ENCODE assay signal across 8 mouse cellular contexts in the genomic region with DNA sequence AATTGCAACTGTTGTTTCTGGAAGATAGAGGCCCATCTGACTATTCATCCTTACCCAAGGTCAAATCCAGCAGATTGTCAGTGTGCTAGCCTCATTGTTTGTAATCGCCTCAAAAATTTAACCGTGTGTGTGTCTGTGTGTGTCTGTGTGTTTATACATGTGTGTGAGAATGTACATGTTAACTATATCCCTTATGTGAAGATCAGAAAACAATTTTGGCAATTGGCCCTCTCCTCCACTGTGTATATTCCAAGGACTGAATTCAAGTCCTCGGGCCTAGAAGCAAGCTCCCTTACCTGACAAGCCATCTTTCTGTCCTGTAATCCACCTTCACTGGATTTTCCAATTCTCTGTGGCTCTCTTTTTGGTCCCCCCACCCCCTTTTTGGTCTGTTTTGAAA. TPM values are rescaled to one million over a fixed set of nuclear protein-coding genes. Genes with fewer than 3 reads are reported as not detected.
DNase-seq lines count a peak whose midpoint lies in the region.
"Not testable (repeated sequence)": the region's sequence is repeated elsewhere in the genome, so short reads cannot be mapped to it uniquely, and the experiment has no call there.

No protein-coding gene starts in this region.

- peak; percentile 11 to 29 for DNase-seq in B cell, adult 2 months
- DNase-seq in adrenal gland, adult (ENCODE audit: inconsistent age in 2 of 2, low spot score in 1 of 2), result peak; percentile 57 to 78
- DNase-seq in cerebellum, adult 8-10 months, result peak; percentile 5
- DNase-seq in gonadal fat pad, adult 2 months (ENCODE audit: low read depth), result peak; percentile 23
- DNase-seq in kidney, adult 18-20 months, result peak; percentile 25
- DNase-seq in left cerebral cortex, postnatal 25 days (ENCODE audit: low spot score in 2 of 2), result peak; percentile 2 to 4
- DNase-seq in naive thymus-derived CD4-positive, alpha-beta T cell, adult 2 months (ENCODE audit: low read depth), result peak; percentile 58
- DNase-seq in splenic B cell, adult 2 months (ENCODE audit: low read depth, low spot score), result peak; percentile 54

- intact Hi-C loops in left cerebral cortex, postnatal 25 days (cut with DNase I), result not testable (repeated sequence)

- H3K27me3 ChIP-seq in splenic B cell, adult 2 months (ENCODE audit: control insufficient read depth, insufficient read depth, low read length, poor library complexity, severe bottlenecking), result not testable (repeated sequence)

- not testable (repeated sequence) for H3K36me3 ChIP-seq in splenic B cell, adult 2 months (ENCODE audit: control insufficient read depth, insufficient read depth, low read length, poor library complexity, severe bottlenecking)

RNA-seq across cellular contexts. Expression of a gene that starts 35.7 kb away (rescaled TPM):
- polyA plus RNA-seq in gonadal fat pad, adult 2 months (2012; rRNA removed), result 106 and 190 TPM in 2 replicates
- 100 to 1,000 TPM; 175 to 177 TPM for total RNA-seq in left cerebral cortex, postnatal 25 days (2021)

Comparison
In these comparisons a context has a peak if more than half of its experiments do, and no peak if none do; other contexts are left out.
1. Peak in every context shown above with its lines: DNase-seq.
2. DNase-seq: peak in every context shown above with its lines; median percentile 68 in adrenal gland, adult; 58 in naive thymus-derived CD4-positive, alpha-beta T cell, adult 2 months; 54 in splenic B cell, adult 2 months; 25 in kidney, adult 18-20 months; 23 in gonadal fat pad, adult 2 months; 20 in B cell, adult 2 months; 5 in cerebellum, adult 8-10 months; 3 in left cerebral cortex, postnatal 25 days.